Mouse (Mus musculus): ENCODE data around the gene Fam196a.
A peak's percentile ranks its signal among the peaks of the same experiment; 100 is the strongest.

GRCm38 (mm10) chr7:134892972-134893371 is 45.3 kb downstream of the Fam196a start:
- TF ChIP-seq EP300 (IDR thresholded peaks at IDR 0.05; ENCODE audit: low read depth) (no peak), CTCF (IDR thresholded peaks at IDR 0.05; ENCODE audit: low read depth) (peak; percentile 52)
